Mouse (Mus musculus): ENCODE data around the gene Kif2a. TPM values are rescaled to one million over a fixed set of nuclear protein-coding genes. Genes with fewer than 3 reads are reported as not detected.
A peak's percentile ranks its signal among the peaks of the same experiment; 100 is the strongest.
"Not testable (repeated sequence)": the region's sequence is repeated elsewhere in the genome, so short reads cannot be mapped to it uniquely, and the experiment has no call there.

Kif2a gene
- polyA plus RNA-seq, 1 experiment from 2014 or later, result 20.3 TPM

DNA sequence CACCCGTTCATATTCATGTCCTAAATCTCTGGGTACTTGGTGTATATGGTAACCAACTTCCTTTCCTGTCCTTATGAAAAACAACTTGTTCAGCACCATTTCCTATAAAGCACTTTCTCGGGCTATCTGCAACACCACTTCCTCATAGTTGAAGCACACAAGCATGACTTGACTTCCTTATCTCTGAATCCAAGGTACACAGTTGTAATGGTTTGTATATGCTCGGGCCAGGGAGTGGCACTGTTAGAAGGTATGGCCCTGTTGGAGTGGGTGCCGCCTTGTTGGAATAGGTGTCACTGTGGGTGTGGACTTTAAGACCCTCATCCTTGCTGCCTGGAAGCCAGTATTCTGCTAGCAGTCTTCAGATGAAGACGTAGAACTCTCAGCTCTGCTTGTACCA, 23.3 kb downstream of the Kif2a start:
- no peak for ATAC-seq (ENCODE audit: low FRiP score, low TSS enrichment)
- H3K27ac ChIP-seq (ENCODE audit: low read depth, low read length), result no peak overlapping the region
- no peaks in the 10 kb centered on the region for H3K9me3 ChIP-seq (ENCODE audit: control insufficient read depth, low read length)
- H3K4me2 ChIP-seq (replicated peaks; ENCODE audit: low read depth, low read length), result no peak overlapping the region
- H3K36me3 ChIP-seq (ENCODE audit: control insufficient read depth, insufficient read depth, low read length), result no peaks in the 10 kb centered on the region
- no peak overlapping the region for H3K9ac ChIP-seq (ENCODE audit: low read depth, low read length)
- no peaks in the 10 kb centered on the region for H3K27me3 ChIP-seq (ENCODE audit: control insufficient read depth, insufficient read depth, low read length)
- 77% methylated on average over 5 of the region's 5 CpGs for WGBS
- no peaks in the 10 kb centered on the region for H3K4me1 ChIP-seq (ENCODE audit: control insufficient read depth, insufficient read depth, low read length)
- H3K4me3 ChIP-seq (ENCODE audit: low read length), result no peak overlapping the region

DNA sequence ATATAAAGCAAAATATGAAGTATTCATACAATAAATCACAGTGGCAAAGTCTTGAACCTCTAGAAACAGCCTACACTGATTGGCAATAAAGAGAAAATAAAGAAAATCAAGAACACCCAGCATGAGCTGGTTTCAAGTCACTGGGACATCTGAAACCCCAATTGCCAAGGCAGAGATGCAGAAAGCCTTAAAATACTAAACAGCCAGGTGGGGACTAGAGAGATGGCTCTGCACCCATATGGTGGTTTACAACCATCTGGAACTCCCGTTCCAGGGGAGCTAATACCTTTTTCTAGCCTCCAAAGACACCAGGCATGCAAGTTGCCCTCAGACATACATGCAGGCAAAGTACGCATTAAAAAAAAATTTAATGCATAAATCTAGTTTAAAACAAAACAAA, 23.9 kb downstream of the Kif2a start:
- H3K4me3 ChIP-seq (ENCODE audit: low read length), result no peak overlapping the region
- no peak overlapping the region for H3K27ac ChIP-seq (ENCODE audit: low read depth, low read length)
- no peak for ATAC-seq (ENCODE audit: low FRiP score, low TSS enrichment)
- 79% methylated on average over 2 of the region's 2 CpGs for WGBS
- no peak overlapping the region for H3K9ac ChIP-seq (ENCODE audit: low read depth, low read length)
- H3K4me2 ChIP-seq (replicated peaks; ENCODE audit: low read depth, low read length), result no peak overlapping the region
- H3K4me1 ChIP-seq (ENCODE audit: control insufficient read depth, insufficient read depth, low read length), result no peaks in the 10 kb centered on the region
- no peaks in the 10 kb centered on the region for H3K27me3 ChIP-seq (ENCODE audit: control insufficient read depth, insufficient read depth, low read length)
- H3K36me3 ChIP-seq (ENCODE audit: control insufficient read depth, insufficient read depth, low read length), result peaks cover 3% of the 10 kb centered on the region; the same call in 1 of the 2 replicates
- no peaks in the 10 kb centered on the region for H3K9me3 ChIP-seq (ENCODE audit: control insufficient read depth, low read length)

DNA sequence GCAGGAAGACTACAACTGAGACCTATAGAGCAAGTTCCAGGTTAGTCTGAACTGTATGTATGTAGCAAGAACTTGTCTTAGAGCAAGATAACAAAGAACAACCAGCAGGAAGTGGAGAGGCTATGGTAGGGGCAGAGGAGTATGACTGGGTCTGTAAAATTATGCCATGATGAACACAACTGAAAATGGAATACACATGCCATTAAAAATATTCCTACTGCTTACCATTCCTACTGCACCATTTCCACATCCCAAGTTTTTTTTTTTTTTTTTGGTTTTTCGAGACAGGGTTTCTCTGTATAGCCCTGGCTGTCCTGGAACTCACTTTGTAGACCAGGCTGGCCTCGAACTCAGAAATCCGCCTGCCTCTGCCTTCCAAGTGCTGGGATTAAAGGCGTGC, 24.4 kb downstream of the Kif2a start:
- not testable (repeated sequence) for H3K9me3 ChIP-seq (ENCODE audit: control insufficient read depth, low read length); H3K36me3 ChIP-seq (ENCODE audit: control insufficient read depth, insufficient read depth, low read length); ATAC-seq (ENCODE audit: low FRiP score, low TSS enrichment); H3K27me3 ChIP-seq (ENCODE audit: control insufficient read depth, insufficient read depth, low read length); H3K4me1 ChIP-seq (ENCODE audit: control insufficient read depth, insufficient read depth, low read length); H3K27ac ChIP-seq (ENCODE audit: low read depth, low read length); H3K4me3 ChIP-seq (ENCODE audit: low read length); H3K9ac ChIP-seq (ENCODE audit: low read depth, low read length); H3K4me2 ChIP-seq (replicated peaks; ENCODE audit: low read depth, low read length)
- WGBS, result 91% methylated on average over 4 of the region's 4 CpGs

DNA sequence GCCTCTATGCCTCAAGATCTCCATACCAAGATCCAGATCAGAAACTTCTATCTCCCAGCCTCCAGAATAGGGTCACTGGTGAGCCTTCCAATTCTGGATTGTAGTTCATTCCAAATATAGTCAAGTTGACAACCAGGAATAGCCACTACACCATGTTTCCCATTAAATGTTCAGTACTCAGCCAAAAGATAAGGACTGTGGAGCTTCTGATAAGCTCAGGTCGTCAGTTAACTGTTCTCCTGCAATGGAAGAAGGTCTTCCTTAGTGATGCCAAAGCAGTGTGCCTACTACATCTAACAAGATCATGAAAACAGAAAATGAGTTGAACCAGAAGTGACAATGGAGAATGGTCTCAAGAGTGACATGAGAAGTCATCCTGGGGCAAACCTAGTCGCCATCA, 25.0 kb downstream of the Kif2a start:
- Histone ChIP-seq H3K4me3 (ENCODE audit: low read length) (no peak overlapping the region), H3K9me3 (ENCODE audit: control insufficient read depth, low read length) (no peaks in the 10 kb centered on the region), H3K4me1 (ENCODE audit: control insufficient read depth, insufficient read depth, low read length) (no peaks in the 10 kb centered on the region), H3K4me2 (replicated peaks; ENCODE audit: low read depth, low read length) (no peak overlapping the region), H3K27me3 (ENCODE audit: control insufficient read depth, insufficient read depth, low read length) (no peaks in the 10 kb centered on the region), H3K9ac (ENCODE audit: low read depth, low read length) (no peak overlapping the region), H3K27ac (ENCODE audit: low read depth, low read length) (no peak overlapping the region), H3K36me3 (ENCODE audit: control insufficient read depth, insufficient read depth, low read length) (peaks cover 14% of the 10 kb centered on the region)
- 87% methylated on average over 2 of the region's 2 CpGs for WGBS
- no peak for ATAC-seq (ENCODE audit: low FRiP score, low TSS enrichment)

DNA sequence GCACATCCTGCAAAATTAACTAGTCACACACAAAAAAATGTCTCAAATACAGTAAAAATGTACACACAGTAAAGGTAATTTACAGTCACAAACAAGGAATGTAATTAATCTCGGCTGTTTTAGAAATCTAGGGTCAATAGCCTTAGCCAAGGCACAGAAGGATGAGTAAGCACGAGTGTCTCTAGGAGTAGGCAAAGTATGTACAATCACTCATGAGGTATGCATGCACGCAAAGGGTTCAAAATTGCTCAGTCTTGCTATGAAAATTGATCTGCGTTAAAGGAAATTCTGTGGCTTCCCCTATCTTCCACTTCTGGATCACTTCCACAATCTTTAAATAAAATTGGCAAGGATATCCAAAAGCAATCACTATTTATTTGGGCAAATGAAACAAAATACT, 60.4 kb downstream of the Kif2a start:
- H3K9ac ChIP-seq (ENCODE audit: low read depth, low read length), result no peak overlapping the region
- no peaks in the 10 kb centered on the region for H3K27me3 ChIP-seq (ENCODE audit: control insufficient read depth, insufficient read depth, low read length)
- 90% methylated on average over 4 of the region's 4 CpGs for WGBS
- no peak overlapping the region for H3K4me2 ChIP-seq (replicated peaks; ENCODE audit: low read depth, low read length)
- H3K36me3 ChIP-seq (ENCODE audit: control insufficient read depth, insufficient read depth, low read length), result peaks cover 61% of the 10 kb centered on the region
- ATAC-seq (ENCODE audit: low FRiP score, low TSS enrichment), result no peak
- no peaks in the 10 kb centered on the region for H3K9me3 ChIP-seq (ENCODE audit: control insufficient read depth, low read length)
- H3K4me3 ChIP-seq (ENCODE audit: low read length), result no peak overlapping the region
- no peak overlapping the region for H3K27ac ChIP-seq (ENCODE audit: low read depth, low read length)
- no peaks in the 10 kb centered on the region for H3K4me1 ChIP-seq (ENCODE audit: control insufficient read depth, insufficient read depth, low read length)

DNA sequence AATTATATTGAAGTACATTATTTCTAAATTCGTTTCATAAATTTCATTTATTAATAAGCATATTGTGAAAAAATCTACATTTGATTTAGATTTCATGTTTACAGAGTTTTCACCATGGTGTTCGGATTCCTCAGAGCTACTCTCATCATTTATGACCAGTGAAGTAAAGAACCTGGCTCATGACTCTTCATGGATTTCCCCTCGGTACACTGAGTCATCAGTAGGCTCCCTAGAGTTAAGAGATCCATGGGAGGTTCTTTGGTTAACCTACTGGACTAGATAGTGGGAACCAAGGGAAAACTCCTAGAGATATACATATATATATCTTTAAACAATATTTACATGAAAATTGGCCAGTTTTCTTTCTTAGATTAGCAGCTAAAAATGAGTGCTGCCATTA, 61.4 kb downstream of the Kif2a start:
- Histone ChIP-seq H3K27me3 (ENCODE audit: control insufficient read depth, insufficient read depth, low read length) (no peaks in the 10 kb centered on the region), H3K36me3 (ENCODE audit: control insufficient read depth, insufficient read depth, low read length) (peaks cover 62% of the 10 kb centered on the region), H3K9ac (ENCODE audit: low read depth, low read length) (no peak overlapping the region), H3K9me3 (ENCODE audit: control insufficient read depth, low read length) (no peaks in the 10 kb centered on the region), H3K4me2 (replicated peaks; ENCODE audit: low read depth, low read length) (no peak overlapping the region), H3K27ac (ENCODE audit: low read depth, low read length) (no peak overlapping the region), H3K4me1 (ENCODE audit: control insufficient read depth, insufficient read depth, low read length) (no peaks in the 10 kb centered on the region), H3K4me3 (ENCODE audit: low read length) (no peak overlapping the region)
- 95% methylated on average over 3 of the region's 3 CpGs for WGBS
- ATAC-seq (ENCODE audit: low FRiP score, low TSS enrichment), result no peak

DNA sequence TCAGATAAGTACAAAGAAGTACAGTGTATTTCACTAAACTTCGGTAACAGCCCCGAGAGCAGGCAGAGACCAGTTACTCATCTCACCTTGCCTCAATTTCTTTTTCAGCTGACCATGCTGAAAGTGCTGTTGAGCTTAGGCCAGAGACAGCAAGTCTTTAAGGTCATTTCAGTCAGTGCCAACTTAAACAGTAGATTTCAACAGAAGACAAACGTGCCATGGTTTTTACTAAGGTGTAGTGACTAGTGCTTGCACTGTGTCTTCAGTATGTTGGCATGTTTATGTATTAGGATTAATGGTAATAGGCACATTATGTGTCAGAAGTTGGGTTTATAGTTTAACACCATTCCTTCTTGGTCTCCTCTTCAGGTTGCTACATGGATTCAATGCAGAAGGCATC, 63.6 kb downstream of the Kif2a start:
- no peak for ATAC-seq (ENCODE audit: low FRiP score, low TSS enrichment)
- Histone ChIP-seq H3K4me3 (ENCODE audit: low read length) (no peak overlapping the region), H3K9me3 (ENCODE audit: control insufficient read depth, low read length) (no peaks in the 10 kb centered on the region), H3K27me3 (ENCODE audit: control insufficient read depth, insufficient read depth, low read length) (no peaks in the 10 kb centered on the region), H3K4me1 (ENCODE audit: control insufficient read depth, insufficient read depth, low read length) (no peaks in the 10 kb centered on the region), H3K4me2 (replicated peaks; ENCODE audit: low read depth, low read length) (no peak overlapping the region), H3K36me3 (ENCODE audit: control insufficient read depth, insufficient read depth, low read length) (peaks cover 69% of the 10 kb centered on the region), H3K27ac (ENCODE audit: low read depth, low read length) (no peak overlapping the region), H3K9ac (ENCODE audit: low read depth, low read length) (no peak overlapping the region)
- WGBS, result 93% methylated on average over 3 of the region's 3 CpGs

DNA sequence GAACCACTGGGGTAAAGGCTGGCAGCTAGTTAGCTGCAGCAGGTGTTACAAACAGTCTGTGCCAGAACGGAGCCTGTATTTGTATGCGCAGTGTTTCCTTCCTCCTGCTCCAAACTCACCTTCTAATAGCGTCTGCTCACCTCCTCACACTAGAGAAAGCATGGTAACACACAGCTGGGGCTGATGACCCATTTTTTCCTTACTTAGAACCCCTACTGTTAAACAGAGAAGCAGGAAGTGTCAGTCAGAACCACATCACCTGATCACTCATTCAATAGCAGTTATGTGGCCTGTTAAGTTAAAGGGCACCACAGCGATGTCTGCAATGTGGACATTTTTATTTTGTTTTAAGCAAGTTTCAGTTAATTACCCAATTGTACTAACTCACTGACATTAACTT, 64.4 kb downstream of the Kif2a start:
- WGBS, result 89% methylated on average over 4 of the region's 4 CpGs
- Histone ChIP-seq H3K27ac (ENCODE audit: low read depth, low read length) (no peak overlapping the region), H3K4me2 (replicated peaks; ENCODE audit: low read depth, low read length) (no peak overlapping the region), H3K4me1 (ENCODE audit: control insufficient read depth, insufficient read depth, low read length) (no peaks in the 10 kb centered on the region), H3K36me3 (ENCODE audit: control insufficient read depth, insufficient read depth, low read length) (peaks cover 68% of the 10 kb centered on the region), H3K4me3 (ENCODE audit: low read length) (no peak overlapping the region), H3K9me3 (ENCODE audit: control insufficient read depth, low read length) (no peaks in the 10 kb centered on the region), H3K9ac (ENCODE audit: low read depth, low read length) (no peak overlapping the region), H3K27me3 (ENCODE audit: control insufficient read depth, insufficient read depth, low read length) (no peaks in the 10 kb centered on the region)
- ATAC-seq (ENCODE audit: low FRiP score, low TSS enrichment), result no peak

DNA sequence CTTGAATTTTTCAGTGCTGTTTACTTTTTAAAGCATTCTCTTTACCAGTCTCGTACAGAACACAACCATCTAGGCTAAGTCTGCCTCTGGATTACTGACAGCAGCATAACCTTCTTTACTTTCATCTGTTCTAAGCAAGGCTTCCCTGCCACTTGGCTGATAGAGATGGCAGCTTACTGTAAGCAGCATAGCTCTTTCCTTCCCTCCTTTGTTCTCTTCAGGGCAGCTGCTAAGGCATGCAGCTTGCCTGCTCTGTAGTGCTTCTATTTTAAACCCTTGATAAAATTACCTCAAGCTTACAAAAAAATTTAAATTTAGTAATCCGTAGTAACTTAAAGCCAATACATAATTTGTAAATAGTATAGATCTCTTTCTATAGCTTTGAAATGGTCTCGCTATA, 67.0 kb downstream of the Kif2a start:
- 94% methylated on average over 3 of the region's 3 CpGs for WGBS

DNA sequence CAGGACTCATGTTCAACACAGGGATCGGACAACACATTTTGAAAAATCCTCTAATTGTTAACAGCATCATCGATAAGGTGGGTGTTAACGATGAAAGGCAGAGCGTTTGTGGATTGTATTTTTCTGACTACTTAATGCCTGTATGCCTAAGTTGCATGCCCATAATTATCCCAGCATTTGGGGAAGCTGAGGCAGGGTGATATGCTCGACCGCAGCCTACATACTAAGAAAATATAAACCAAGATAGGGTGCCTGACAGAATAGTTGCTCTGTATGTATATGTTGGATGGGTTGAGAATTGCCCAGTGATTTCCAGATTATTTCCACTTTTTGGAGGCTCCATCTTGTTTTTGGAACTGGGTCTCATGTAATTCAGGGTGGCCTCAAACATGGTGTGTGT, 74.3 kb downstream of the Kif2a start:
- Histone ChIP-seq H3K27me3 (ENCODE audit: control insufficient read depth, insufficient read depth, low read length) (no peaks in the 10 kb centered on the region), H3K9me3 (ENCODE audit: control insufficient read depth, low read length) (no peaks in the 10 kb centered on the region), H3K27ac (ENCODE audit: low read depth, low read length) (peak overlapping the region; percentile 65; the same call in 1 of the 2 replicates), H3K4me3 (ENCODE audit: low read length) (peak overlapping the region; percentile 85), H3K4me1 (ENCODE audit: control insufficient read depth, insufficient read depth, low read length) (peaks cover 6% of the 10 kb centered on the region; the same call in 1 of the 2 replicates), H3K4me2 (replicated peaks; ENCODE audit: low read depth, low read length) (peak overlapping the region; percentile 73), H3K9ac (ENCODE audit: low read depth, low read length) (peak overlapping the region; percentile 90), H3K36me3 (ENCODE audit: control insufficient read depth, insufficient read depth, low read length) (peaks cover 29% of the 10 kb centered on the region)
- 5% methylated on average over 6 of the region's 6 CpGs for WGBS
- no peak for ATAC-seq (ENCODE audit: low FRiP score, low TSS enrichment)

More for the DNA sequence above, 67.0 kb downstream of the Kif2a start:
- Histone ChIP-seq H3K9ac (ENCODE audit: low read depth, low read length) (no peak overlapping the region), H3K36me3 (ENCODE audit: control insufficient read depth, insufficient read depth, low read length) (peaks cover 71% of the 10 kb centered on the region), H3K27ac (ENCODE audit: low read depth, low read length) (no peak overlapping the region), H3K4me3 (ENCODE audit: low read length) (no peak overlapping the region), H3K4me1 (ENCODE audit: control insufficient read depth, insufficient read depth, low read length) (no peaks in the 10 kb centered on the region), H3K4me2 (replicated peaks; ENCODE audit: low read depth, low read length) (no peak overlapping the region), H3K9me3 (ENCODE audit: control insufficient read depth, low read length) (no peaks in the 10 kb centered on the region), H3K27me3 (ENCODE audit: control insufficient read depth, insufficient read depth, low read length) (no peaks in the 10 kb centered on the region)
- no peak for ATAC-seq (ENCODE audit: low FRiP score, low TSS enrichment)
